Mouse (Mus musculus) heart, embryonic 11.5 days (tissue): ENCODE results near the gene Mon1a. TPM values are rescaled to one million over a fixed set of nuclear protein-coding genes. Genes with fewer than 3 reads are reported as not detected.
A peak's percentile ranks its signal among the peaks of the same experiment; 100 is the strongest.

Source experiments
- ATAC-seq: fragments of 200-750 bp; cut with Nextera tagmentation; replicated peaks from 2 replicates; pipeline ENCODE4 v1.8.0; 2017; ENCODE audit warnings: moderate library complexity; ENCODE audit not compliant: insufficient number of reproducible peaks, low FRiP score, low TSS enrichment
- H3K27ac ChIP-seq: fragments of 300-500 bp; sonication (generic); 2 replicates; pipeline ENCODE4 v1.5.1; 2014; ENCODE audit warnings: mild to moderate bottlenecking, low read depth, low read length
- H3K27me3 ChIP-seq: fragments of 300-500 bp; sonication (generic); 2 replicates; pipeline ENCODE4 v1.6.1; 2014; ENCODE audit warnings: mild to moderate bottlenecking, low read length, mixed read lengths; ENCODE audit not compliant: control insufficient read depth, insufficient read depth
- H3K36me3 ChIP-seq: fragments of 300-500 bp; sonication (generic); 2 replicates; pipeline ENCODE4 v1.6.1; 2014; ENCODE audit warnings: mild to moderate bottlenecking, low read length, moderate library complexity, mixed read lengths; ENCODE audit not compliant: control insufficient read depth, insufficient read depth
- H3K4me1 ChIP-seq: fragments of 300-500 bp; sonication (generic); 2 replicates; pipeline ENCODE4 v1.6.1; 2014; ENCODE audit warnings: low read length; ENCODE audit not compliant: control insufficient read depth, insufficient read depth
- H3K4me2 ChIP-seq: fragments of 300-500 bp; sonication (generic); 2 replicates; pipeline ENCODE4 v1.6.1; 2014; ENCODE audit warnings: mild to moderate bottlenecking, moderate library complexity
- H3K4me3 ChIP-seq: fragments of 300-500 bp; sonication (generic); 2 replicates; pipeline ENCODE4 v1.5.1; 2014; ENCODE audit warnings: low read depth, low read length
- H3K9ac ChIP-seq: fragments of 300-500 bp; sonication (generic); 2 replicates; pipeline ENCODE4 v1.6.1; 2014; ENCODE audit warnings: mild to moderate bottlenecking, low read depth, low read length, moderate library complexity
- H3K9me3 ChIP-seq: fragments of 300-500 bp; sonication (generic); replicated peaks from 2 replicates; pipeline ENCODE4 v1.6.1; 2016; ENCODE audit warnings: low read length; ENCODE audit not compliant: control insufficient read depth
- whole genome bisulfite sequencing: fragments of 180-500 bp; shearing (Covaris S2); extraction: QIAGEN DNeasy Blood & Tissue Kit; methylation state at CpG from one replicate; pipeline ENCODE4 v1.1.7; 2014; ENCODE audit not compliant: insufficient replicate concordance; 5-methylcytosine and 5-hydroxymethylcytosine counted together
- polyA plus RNA-seq: library from polyadenylated mRNA; unstranded; fragments of >200 nt; fragmentation: Nextera tagmentation; extraction: Ambion mirVana; gene quantifications from 2 replicates; pipeline ENCODE4 v1.2.1, GENCODE M21; 2014

Mon1a gene
- polyA plus RNA-seq, 1 experiment from 2014 or later, result 11.9 TPM

DNA sequence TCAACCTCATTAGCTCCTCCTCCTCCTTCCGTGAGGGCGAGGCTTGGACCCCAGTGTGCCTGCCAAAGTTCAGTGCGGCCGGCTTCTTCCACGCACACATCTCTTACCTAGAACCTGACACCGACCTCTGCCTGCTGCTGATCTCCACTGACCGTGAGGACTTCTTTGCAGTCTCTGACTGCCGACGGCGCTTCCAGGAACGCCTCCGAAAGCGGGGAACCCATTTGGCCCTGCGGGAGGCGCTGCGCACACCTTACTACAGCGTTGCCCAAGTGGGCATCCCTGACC, 13.6 kb downstream of the Mon1a start:
- Histone ChIP-seq H3K9ac (no peak overlapping the region), H3K9me3 (no peaks in the 10 kb centered on the region), H3K27me3 (peaks cover 22% of the 10 kb centered on the region), H3K36me3 (no peaks in the 10 kb centered on the region), H3K4me3 (peak overlapping the region; percentile 43; the same call in 1 of the 2 replicates), H3K4me2 (peak overlapping the region; percentile 78), H3K27ac (no peak overlapping the region), H3K4me1 (peaks cover 14% of the 10 kb centered on the region)
- ATAC-seq, result no peak
- 15% methylated on average over 17 of the region's 17 CpGs for whole genome bisulfite sequencing

GRCm38 (mm10) chr9:107904726-107905125, 16.8 kb downstream of the Mon1a start:
- Histone ChIP-seq H3K36me3 (no peaks in the 10 kb centered on the region), H3K4me1 (peaks cover 38% of the 10 kb centered on the region), H3K4me2 (no peak overlapping the region), H3K27me3 (peaks cover 21% of the 10 kb centered on the region), H3K27ac (no peak overlapping the region), H3K9ac (no peak overlapping the region), H3K9me3 (no peaks in the 10 kb centered on the region), H3K4me3 (no peak overlapping the region)
- WGBS, result 5% methylated on average over 4 of the region's 4 CpGs
- 0 out of 2 replicates have a peak, but pooled peaks have one; percentile 32 for ATAC-seq

- 16% methylated on average over 19 of the region's 19 CpGs for WGBS
- peaks cover 5% of the 10 kb centered on the region for H3K27me3 ChIP-seq
- ATAC-seq, result peak; percentile 59; the same call in 1 of the 2 replicates
- H3K4me2 ChIP-seq, result peak within 1 kb of the TSS; percentile 83
- no peaks in the 10 kb centered on the region for H3K36me3 ChIP-seq
- peak within 1 kb of the TSS; percentile 64 for H3K9ac ChIP-seq
- H3K4me1 ChIP-seq, result peaks cover 33% of the 10 kb centered on the region
- H3K27ac ChIP-seq, result no peak within 1 kb of the TSS
- H3K9me3 ChIP-seq, result no peaks in the 10 kb centered on the region
- peak within 1 kb of the TSS; percentile 43 for H3K4me3 ChIP-seq
Measured at GRCm38 (mm10) chr9:107906252-107906966, 18.5 kb downstream of the Mon1a start, which contains the start of gene Mst1r. Gene Mst1r (plus strand): TSS chr9:107906873.

GRCm38 (mm10) chr9:107906967-107907800, 19.2 kb downstream of the Mon1a start:
- Histone ChIP-seq H3K4me3 (peak overlapping the region; percentile 43), H3K4me2 (peak overlapping the region; percentile 83), H3K4me1 (peaks cover 33% of the 10 kb centered on the region), H3K9ac (peak overlapping the region; percentile 64), H3K27ac (no peak overlapping the region), H3K36me3 (no peaks in the 10 kb centered on the region), H3K27me3 (no peaks in the 10 kb centered on the region; the same call in 1 of the 2 replicates), H3K9me3 (no peaks in the 10 kb centered on the region)
- no peak for ATAC-seq
- 45% methylated on average over 31 of the region's 31 CpGs for WGBS

- no peaks in the 10 kb centered on the region for H3K9me3 ChIP-seq
- ATAC-seq, result no peak
- peak overlapping the region; percentile 10; the same call in 1 of the 2 replicates for H3K27ac ChIP-seq
- H3K4me1 ChIP-seq, result peaks cover 33% of the 10 kb centered on the region
- 83% methylated on average over 14 of the region's 14 CpGs for WGBS
- H3K4me3 ChIP-seq, result peak overlapping the region; percentile 18; the same call in 1 of the 2 replicates
- no peaks in the 10 kb centered on the region; the same call in 1 of the 2 replicates for H3K27me3 ChIP-seq
- peak overlapping the region; percentile 49 for H3K4me2 ChIP-seq
- H3K36me3 ChIP-seq, result no peaks in the 10 kb centered on the region
- H3K9ac ChIP-seq, result no peak overlapping the region
Measured at GRCm38 (mm10) chr9:107907801-107908120, 19.8 kb downstream of the Mon1a start.

- peak overlapping the region; percentile 29; the same call in 1 of the 2 replicates for H3K27ac ChIP-seq
- no peaks in the 10 kb centered on the region; the same call in 1 of the 2 replicates for H3K27me3 ChIP-seq
- ATAC-seq, result no peak
- no peaks in the 10 kb centered on the region for H3K9me3 ChIP-seq
- H3K9ac ChIP-seq, result peak overlapping the region; percentile 44; the same call in 1 of the 2 replicates
- peak overlapping the region; percentile 49 for H3K4me2 ChIP-seq
- WGBS, result 30% methylated on average over 18 of the region's 18 CpGs
- H3K4me1 ChIP-seq, result peaks cover 33% of the 10 kb centered on the region
- H3K4me3 ChIP-seq, result peak overlapping the region; percentile 18; the same call in 1 of the 2 replicates
- H3K36me3 ChIP-seq, result no peaks in the 10 kb centered on the region
Measured at GRCm38 (mm10) chr9:107908410-107909158, 20.6 kb downstream of the Mon1a start.

- ATAC-seq, result no peak
- Histone ChIP-seq H3K27ac (peak overlapping the region; percentile 62), H3K27me3 (peaks cover 8% of the 10 kb centered on the region; the same call in 1 of the 2 replicates), H3K4me2 (peak overlapping the region; percentile 3; the same call in 1 of the 2 replicates), H3K9me3 (no peaks in the 10 kb centered on the region), H3K4me1 (peaks cover 30% of the 10 kb centered on the region), H3K4me3 (no peak overlapping the region), H3K36me3 (no peaks in the 10 kb centered on the region), H3K9ac (no peak overlapping the region)
- 72% methylated on average over 15 of the region's 15 CpGs for WGBS
Measured at GRCm38 (mm10) chr9:107910025-107910769, 22.2 kb downstream of the Mon1a start.
